Mouse (Mus musculus) left cerebral cortex, postnatal 10 days (tissue): ENCODE data around the gene Smtnl2. TPM values are rescaled to one million over a fixed set of nuclear protein-coding genes. Genes with fewer than 3 reads are reported as not detected.
"Not testable (repeated sequence)": the region's sequence is repeated elsewhere in the genome, so short reads cannot be mapped to it uniquely, and the experiment has no call there.

ENCODE experiments used
- DNase-seq, 2 experiments: peaks; one replicate each; pipeline ENCODE4 v3.0.0; 2021 to 2022; ENCODE audit warnings: low spot score in 2 of 2, mixed read lengths in 1 of 2; ENCODE audit errors: extremely low spot score in 1 of 2
- intact Hi-C: fragments of 180-260 bp; cut with DNase I; formaldehyde crosslinking; loops from one replicate; pipeline ENCODE4 v1.15.1; 2025
- total RNA-seq, 2 experiments: library from RNA; stranded (reverse); gene quantifications; 2 replicates each; pipeline ENCODE4 v1.2.3; 2021

Gene Smtnl2
- total RNA-seq, 2 experiments from 2014 or later, result 1.7 to 1.8 TPM

DNA sequence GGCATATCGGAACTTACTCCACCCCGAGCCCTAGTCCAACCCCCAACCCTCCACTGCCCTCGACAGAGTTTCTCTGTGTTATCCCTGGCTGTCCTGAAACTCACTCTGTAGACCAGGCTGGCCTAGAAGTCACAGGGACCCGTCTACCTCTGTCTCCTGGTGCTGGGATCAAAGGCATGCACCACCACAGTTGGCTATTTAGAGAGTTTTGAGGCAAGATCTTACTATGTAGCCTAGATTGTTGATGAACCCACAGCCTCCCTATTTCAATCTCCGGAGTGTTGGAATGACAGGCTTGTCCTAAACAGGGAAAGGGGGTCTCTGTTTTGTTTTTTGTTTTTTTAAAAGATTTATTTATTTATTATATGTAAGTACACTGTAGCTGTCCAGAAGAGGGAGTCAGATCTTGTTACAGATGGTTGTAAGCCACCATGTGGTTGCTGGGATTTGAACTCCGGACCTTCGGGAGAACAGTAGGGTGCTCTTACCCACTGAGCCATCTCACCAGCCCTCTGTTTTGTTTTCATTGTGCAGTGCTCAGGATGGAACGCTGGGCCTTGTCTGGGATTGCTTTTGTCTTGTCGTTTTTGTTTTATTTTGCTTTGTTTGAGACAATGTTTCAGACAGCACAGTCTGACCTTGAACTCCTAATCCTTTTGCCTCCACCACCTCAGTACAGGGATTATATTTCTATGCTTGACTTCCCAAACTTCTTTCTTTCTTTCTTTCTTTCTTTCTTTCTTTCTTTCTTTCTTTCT lies 19.0 kb upstream of the Smtnl2 start:
- intact Hi-C loops, DNase-seq: not testable (repeated sequence)

GRCm38 (mm10) chr11:72429288-72429690 lies 17.8 kb upstream of the Smtnl2 start:
- DNase-seq, result peak; percentile 75 to 78
- intact Hi-C loops, result loop anchor here (2.0 to 5.0 kb wide), 3 partner anchors 86 to 1092 kb away; no protein-coding TSS in a partner anchor

DNA sequence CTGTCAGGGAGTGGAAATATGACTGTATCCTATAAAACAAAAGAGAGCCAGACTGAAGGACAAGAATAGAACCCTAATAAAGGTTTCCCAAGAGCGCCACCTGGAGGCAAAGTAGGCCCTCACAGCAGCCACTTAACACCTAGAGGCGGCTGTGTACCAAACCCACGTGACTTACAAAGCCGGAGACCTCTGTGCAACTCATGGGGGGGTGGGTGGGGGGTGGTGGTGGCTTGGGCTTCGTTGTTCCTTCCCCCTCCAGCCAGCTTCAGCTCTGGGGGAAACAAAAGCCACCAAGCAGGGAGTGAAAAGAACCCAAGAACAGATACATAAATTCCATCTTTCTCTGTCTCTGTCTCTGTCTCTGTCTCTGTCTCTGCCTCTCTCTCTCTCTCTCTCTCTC lies 17.2 kb upstream of the Smtnl2 start:
- peak; percentile 66 to 83 for DNase-seq
- intact Hi-C loops, result loop anchor here (2.0 to 5.0 kb wide), 3 partner anchors 86 to 1091 kb away; no protein-coding TSS in a partner anchor

- intact Hi-C loops, result loop anchor here (5.0 kb wide), 1 partner anchor 1090 kb away; no protein-coding TSS in a partner anchor
- no peak for DNase-seq
These were observed 15.4 kb upstream of the Smtnl2 start for GRCm38 (mm10) chr11:72426884-72427283.

DNA sequence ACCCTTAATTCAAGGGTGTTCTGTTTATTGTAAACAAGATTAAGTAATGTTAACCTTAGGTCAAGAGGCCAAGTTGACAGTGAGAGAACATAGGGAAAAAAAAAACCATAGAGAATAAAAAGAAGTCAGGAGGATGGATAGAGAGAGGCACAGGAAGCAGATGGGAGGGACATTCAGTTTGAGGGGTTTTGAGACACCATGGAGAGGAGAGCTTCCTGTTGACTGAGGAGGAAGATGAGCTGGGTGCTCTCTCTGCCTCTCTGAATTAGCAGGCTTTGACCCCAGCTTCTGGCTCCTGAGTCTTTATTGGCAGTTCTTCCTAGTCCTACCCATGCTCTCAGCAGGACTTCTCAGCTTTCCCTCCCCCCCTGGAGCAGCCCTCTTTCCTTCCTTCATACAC lies 13.7 kb upstream of the Smtnl2 start:
- intact Hi-C loops, result loop anchor here (5.0 kb wide), 1 partner anchor 1088 kb away; no protein-coding TSS in a partner anchor
- DNase-seq, result no peak

DNA sequence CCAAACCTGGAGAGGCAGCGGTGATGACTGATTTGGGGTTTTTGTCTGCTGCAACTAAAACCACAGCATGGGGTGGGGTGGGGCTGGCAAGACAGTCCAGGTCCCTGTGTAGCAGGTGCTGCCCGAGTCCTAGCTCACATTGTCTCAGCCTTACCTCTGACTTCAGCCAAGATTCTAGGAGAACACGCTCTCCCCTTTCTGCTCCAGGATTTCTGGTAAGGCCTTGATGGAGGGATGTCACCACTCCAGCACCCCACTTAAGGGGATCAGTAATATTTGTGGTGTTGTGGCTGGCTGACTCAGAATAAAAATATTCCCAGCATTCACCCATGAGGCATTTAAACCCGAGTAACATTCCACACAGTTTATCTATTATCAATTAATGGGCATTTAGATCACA lies 12.2 kb upstream of the Smtnl2 start:
- intact Hi-C loops, result no loop called here
- no peak for DNase-seq

- DNase-seq, result no peak
- intact Hi-C loops, result no loop called here
These were observed 10.2 kb upstream of the Smtnl2 start for GRCm38 (mm10) chr11:72421518-72422278.

DNA sequence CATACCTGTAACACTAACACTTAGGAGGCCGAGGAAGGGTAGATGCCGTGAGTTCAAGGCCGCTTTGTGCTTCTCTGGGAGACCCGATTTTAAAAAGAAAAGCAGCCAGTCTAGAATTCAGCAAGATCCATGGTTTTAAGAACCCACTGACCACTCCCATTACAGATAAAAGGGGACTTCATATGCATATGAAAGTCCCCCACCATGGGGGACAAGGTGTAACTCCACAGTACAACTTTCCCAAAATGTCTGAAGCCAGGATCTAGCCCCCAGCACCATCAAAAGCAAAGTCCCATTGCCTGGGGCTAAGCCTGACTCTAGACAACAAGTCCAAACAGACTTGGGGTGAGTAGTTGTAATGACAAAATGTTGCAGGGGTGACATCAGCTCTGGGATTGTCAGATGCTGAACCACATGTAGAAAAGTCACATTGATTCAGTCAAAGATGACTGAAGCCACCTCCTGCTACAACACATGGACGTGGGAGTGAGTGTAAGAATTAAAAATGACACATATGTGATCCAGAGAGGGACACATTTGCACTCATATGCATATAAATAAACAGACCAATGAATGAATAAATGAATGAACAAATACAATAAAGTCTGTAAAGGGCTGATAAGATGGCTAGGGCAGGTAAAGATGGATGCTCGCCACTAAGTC lies 9.1 kb upstream of the Smtnl2 start:
- intact Hi-C loops, result no loop called here
- DNase-seq, result no peak

DNA sequence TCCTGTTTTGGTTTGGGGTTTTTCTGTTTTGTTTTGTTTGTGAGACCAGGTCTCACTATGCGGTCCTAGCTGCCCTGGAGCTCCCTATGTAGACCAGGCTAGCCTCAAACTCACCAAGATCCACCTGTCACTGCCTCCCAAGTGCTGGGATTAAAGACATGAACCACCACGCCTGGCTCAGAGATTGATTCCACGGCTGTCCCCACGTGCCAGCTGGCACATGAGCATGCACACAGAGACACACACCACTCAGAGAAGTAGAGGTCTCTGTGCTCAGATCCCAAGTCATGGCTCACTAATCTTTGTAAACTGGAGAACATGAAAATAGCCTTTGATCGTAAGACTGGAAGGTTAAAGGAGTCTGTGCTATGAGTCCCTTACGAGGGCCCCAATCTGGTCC lies 7.5 kb upstream of the Smtnl2 start:
- intact Hi-C loops, result no loop called here
- DNase-seq, result no peak

- DNase-seq, result no peak
These were observed 6.7 kb upstream of the Smtnl2 start for GRCm38 (mm10) chr11:72418227-72418626.

GRCm38 (mm10) chr11:72417376-72417775 lies 5.9 kb upstream of the Smtnl2 start:
- intact Hi-C loops, result no loop called here
- no peak for DNase-seq

More at GRCm38 (mm10) chr11:72418227-72418626, 6.7 kb upstream of the Smtnl2 start:
- intact Hi-C loops, result no loop called here

DNA sequence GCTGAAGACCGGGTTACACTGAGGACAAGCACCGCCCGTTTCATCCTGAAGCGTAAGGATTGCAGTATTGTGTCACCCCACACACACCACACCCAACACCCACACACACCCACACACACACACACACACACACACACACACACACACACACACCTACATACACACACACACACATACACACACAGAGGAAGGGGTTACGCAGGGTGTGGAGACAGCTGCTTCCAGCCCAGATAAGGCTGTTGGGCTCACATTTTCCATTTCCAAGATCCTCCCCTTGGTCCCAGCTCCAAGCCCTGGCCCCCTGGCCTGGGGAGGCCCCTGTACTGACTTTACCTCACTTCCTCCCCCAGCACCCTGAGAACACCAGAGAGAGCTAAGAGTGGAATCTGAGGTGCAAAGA lies 5.2 kb upstream of the Smtnl2 start:
- intact Hi-C loops, result no loop called here
- no peak for DNase-seq

DNA sequence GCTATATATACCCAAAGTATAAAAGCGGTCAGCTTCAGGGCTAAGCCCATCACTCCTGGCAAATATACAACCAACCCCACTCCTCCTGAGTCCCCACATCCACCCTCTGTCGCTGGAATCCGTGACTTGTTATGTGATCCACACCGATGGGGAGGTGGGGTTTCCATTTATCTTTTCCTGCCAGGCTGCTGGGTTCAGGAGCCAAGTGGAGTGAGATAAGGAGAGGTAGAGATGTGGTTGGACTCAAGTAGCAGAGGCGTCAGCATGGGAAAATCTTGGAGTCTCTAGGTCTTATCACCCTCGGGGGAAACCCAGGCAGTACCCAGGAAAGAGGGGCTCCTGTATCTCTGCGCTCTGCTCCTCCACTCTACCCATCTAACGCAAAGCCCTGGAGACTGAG lies 3.6 kb upstream of the Smtnl2 start:
- intact Hi-C loops, result no loop called here
- DNase-seq, result no peak

GRCm38 (mm10) chr11:72413601-72414190 lies 2.2 kb upstream of the Smtnl2 start:
- intact Hi-C loops, result no loop called here
- no peak for DNase-seq

DNA sequence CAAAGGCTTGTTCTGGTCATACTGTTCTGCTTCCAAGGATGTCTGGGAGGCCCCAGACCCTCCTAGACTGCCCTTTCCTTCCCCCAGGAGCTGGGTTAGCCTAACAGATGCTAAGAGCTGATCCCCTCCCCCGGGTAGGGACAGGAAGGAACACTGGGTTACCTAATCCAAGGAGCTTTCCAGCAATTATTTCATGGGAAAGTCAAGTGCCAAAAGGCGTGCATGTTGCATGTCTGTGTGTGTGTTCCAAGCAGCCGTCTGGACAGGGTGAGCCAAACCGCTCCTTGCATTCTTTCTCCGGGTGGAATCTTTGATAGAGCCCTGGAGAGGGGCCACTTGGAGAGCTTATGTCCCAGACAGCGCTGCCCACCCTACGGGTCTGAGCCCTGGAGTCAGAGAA lies 1.5 kb upstream of the Smtnl2 start:
- no peak for DNase-seq
- intact Hi-C loops, result no loop called here

GRCm38 (mm10) chr11:72411945-72412344 lies 432 bp upstream of the Smtnl2 start:
- intact Hi-C loops, result no loop called here
- DNase-seq, result no peak

- intact Hi-C loops, result no loop called here
- DNase-seq, result no peak
These were observed 906 bp downstream of the Smtnl2 start for GRCm38 (mm10) chr11:72410521-72411092.

- intact Hi-C loops, result no loop called here
- no peak for DNase-seq
These were observed 1.7 kb downstream of the Smtnl2 start for GRCm38 (mm10) chr11:72409649-72410385.
